Mouse (Mus musculus): Measurements from ENCODE around the gene Pex11a. TPM values are rescaled to one million over a fixed set of nuclear protein-coding genes. Genes with fewer than 3 reads are reported as not detected.
"Not testable (repeated sequence)": the region's sequence is repeated elsewhere in the genome, so short reads cannot be mapped to it uniquely, and the experiment has no call there.

Pex11a gene
- 4.9 and 5.6 TPM in 2 replicates for total RNA-seq (2017)

GRCm38 (mm10) chr7:79742659-79743536 lies at the start of gene Pex11a, which contains the start of gene Wdr93:
Gene Pex11a, minus strand, starts transcription at chr7:79743131.
Gene Wdr93, plus strand, starts transcription at chr7:79743163.
- peak; percentile 81 to 94 for ATAC-seq (replicated peaks in 1 of 2; ENCODE audit: insufficient read depth in 1 of 2, low FRiP score in 2 of 2, low TSS enrichment in 1 of 2, low read depth in 1 of 2, poor library complexity in 2 of 2, severe bottlenecking in 2 of 2)

GRCm38 (mm10) chr7:79789812-79790211 lies 46.9 kb upstream of the Pex11a start:
- not testable (repeated sequence) for ATAC-seq (replicated peaks in 1 of 2; ENCODE audit: insufficient read depth in 1 of 2, low FRiP score in 2 of 2, low TSS enrichment in 1 of 2, low read depth in 1 of 2, poor library complexity in 2 of 2, severe bottlenecking in 2 of 2)

- ATAC-seq (replicated peaks in 1 of 2; ENCODE audit: insufficient read depth in 1 of 2, low FRiP score in 2 of 2, low TSS enrichment in 1 of 2, low read depth in 1 of 2, poor library complexity in 2 of 2, severe bottlenecking in 2 of 2): peak; percentile 55 to 74
These were observed 43.4 kb upstream of the Pex11a start for GRCm38 (mm10) chr7:79786295-79786694.

DNA sequence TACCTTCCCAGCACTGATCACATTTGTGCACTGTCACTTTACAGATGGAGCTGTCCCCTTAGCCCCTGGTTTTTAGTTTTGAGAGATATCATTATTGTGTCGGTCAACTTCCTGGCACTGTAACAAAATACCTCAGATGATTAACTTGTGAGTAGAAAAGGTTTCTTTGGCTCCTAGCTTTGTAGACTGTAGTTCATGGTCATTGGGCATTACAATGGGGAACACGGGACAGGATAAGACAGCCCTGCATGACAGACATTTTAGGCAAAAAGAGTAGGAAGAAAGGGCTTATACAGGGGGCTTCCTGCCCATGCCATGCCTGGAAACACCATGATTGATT lies 39.6 kb upstream of the Pex11a start:
- ATAC-seq (replicated peaks in 1 of 2; ENCODE audit: insufficient read depth in 1 of 2, low FRiP score in 2 of 2, low TSS enrichment in 1 of 2, low read depth in 1 of 2, poor library complexity in 2 of 2, severe bottlenecking in 2 of 2): no peak

DNA sequence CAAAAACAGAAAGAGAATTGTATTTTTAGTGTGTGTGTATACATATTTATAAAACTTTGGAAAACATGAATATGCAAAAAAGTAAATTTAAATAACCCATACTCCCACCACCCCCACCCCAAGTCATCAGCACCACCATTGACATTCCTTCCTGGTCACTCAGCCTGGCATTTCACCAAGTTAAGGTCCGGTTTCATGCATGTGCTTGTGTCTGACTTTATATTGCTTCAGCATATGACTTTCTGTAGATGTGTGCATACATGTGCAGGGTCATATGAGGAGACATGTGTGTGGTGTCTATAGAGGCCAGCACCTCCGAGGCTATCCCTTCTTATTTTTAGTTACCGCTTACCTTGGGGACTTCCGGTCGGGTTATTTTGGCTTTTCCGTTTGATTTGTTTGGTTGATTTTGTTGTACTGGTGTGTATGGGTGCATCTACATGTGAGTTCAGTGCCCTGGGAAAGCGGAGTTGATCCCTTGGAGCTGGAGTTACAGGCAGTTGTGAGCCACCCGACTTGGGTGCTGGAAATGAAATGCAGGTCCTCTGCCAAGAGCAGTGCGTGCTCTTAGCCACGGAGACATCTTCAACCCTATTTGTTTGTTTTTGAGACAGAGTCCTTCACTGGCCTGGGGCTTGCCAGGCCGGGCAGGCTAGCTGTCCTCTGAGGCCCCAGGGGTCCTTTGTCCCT lies 39.0 kb upstream of the Pex11a start:
- no peak for ATAC-seq (replicated peaks in 1 of 2; ENCODE audit: insufficient read depth in 1 of 2, low FRiP score in 2 of 2, low TSS enrichment in 1 of 2, low read depth in 1 of 2, poor library complexity in 2 of 2, severe bottlenecking in 2 of 2)

DNA sequence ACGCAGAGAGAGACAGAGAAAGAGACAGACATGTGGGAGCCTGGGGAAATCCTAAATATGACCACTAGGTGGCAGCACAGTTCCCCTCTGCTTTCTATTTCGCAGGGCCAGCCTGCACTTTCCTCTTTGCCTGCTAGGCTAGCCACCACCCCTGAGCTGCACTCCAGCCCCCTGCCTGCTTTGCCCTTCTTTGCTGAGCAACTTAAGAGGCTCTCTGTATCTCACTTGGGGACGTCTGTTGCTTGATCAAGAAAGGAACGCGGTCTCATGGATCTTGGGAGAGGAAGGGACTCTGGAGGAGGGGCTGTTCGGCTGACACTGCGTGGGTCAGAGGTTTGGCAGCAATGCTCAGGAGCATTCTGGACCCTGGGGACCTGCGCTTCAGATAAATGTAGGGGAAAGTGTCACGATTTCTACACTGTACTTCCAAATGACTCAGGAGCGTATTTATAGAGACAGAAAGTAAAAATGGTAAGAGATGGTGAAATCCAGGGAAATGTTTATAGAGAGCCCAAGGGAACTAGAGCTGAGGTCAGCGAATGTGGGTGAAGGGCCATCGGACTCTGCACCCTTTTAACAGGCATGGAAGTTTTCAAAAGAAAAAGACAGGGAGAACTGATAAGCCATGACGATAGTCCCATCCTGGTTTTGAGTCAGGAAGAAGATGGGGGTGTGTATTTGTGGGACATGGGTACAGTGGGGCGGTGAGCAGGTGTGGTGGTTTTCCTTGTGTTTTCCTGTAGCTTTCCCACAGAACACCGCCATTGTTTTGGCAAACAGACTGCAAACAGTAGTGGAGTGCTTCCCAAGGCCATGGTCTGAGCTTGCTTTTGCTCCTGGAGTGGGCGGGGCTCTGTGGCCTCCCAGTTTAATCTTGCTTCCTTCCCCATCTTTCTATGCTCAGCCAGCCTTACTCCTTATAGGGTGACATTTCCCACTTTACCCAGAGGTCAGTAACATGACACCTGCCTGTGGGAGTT lies 38.0 kb upstream of the Pex11a start:
- ATAC-seq (replicated peaks in 1 of 2; ENCODE audit: insufficient read depth in 1 of 2, low FRiP score in 2 of 2, low TSS enrichment in 1 of 2, low read depth in 1 of 2, poor library complexity in 2 of 2, severe bottlenecking in 2 of 2): peak; percentile 91 to 94

DNA sequence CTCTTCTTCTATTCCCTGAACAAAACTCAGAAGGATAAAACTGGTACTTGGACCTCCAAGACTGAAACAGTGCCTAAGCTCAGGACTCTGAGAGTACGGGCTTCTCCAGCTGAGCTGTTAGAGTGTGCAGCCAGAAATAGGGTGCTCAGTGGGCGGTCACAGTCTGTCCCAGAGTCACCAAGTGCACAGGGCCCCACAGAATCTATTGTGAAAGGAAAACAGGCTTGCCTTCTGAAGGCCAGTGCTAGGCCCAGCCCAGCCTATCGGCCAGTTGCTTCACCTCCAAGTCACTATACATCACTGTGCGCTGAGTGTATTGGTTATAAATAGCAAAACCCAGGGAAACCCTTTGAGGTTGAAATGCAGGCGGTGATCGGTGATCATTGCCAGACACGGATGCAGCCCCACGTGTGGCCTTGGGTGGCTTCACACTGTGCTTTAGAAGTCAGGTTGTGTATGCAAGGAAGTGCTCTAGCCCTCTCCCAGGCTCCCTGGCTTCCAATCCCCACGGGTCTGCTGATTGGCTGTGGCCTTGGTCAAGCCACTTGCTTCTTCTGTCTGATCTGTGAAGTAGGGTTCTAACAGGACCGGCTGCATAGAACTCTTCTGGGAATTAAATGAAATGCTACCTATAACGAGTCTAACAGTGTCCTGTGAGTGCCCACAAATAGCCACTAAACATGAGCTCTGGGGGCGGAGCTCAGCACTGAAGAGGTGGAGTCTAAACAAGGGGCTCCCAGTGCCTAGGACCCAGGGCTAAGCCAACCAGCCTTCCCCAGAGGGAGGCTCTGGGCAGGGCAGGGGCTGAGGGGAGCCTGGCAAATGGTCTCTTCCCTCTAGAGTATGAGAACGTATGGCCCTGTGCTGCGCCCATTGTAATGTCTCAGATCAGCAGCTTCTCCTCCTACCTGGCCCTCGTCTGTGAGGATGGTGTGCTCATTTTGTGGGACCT lies 28.9 kb upstream of the Pex11a start:
- ATAC-seq (replicated peaks in 1 of 2; ENCODE audit: insufficient read depth in 1 of 2, low FRiP score in 2 of 2, low TSS enrichment in 1 of 2, low read depth in 1 of 2, poor library complexity in 2 of 2, severe bottlenecking in 2 of 2): no peak

DNA sequence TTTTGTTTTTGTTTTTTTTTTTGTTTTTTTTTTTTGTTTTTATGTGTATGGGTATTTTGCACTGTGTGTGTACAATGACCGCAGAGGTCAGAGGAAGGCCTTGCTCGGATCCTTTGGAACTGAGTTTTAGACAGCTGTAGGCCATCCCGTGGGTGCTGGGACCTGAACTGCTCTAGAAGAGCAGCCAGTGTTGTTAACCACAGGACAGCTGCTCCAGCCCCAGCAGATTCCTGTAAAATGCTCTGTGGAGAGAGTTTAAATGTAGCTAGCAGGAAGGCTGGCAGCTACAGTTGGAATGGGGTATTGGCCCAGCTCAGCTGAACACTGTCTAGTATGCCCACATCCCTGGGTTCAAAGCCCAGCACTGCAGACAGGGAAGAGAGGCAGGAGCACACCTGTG lies 26.7 kb upstream of the Pex11a start:
- no peak for ATAC-seq (replicated peaks in 1 of 2; ENCODE audit: insufficient read depth in 1 of 2, low FRiP score in 2 of 2, low TSS enrichment in 1 of 2, low read depth in 1 of 2, poor library complexity in 2 of 2, severe bottlenecking in 2 of 2)

- ATAC-seq (replicated peaks in 1 of 2; ENCODE audit: insufficient read depth in 1 of 2, low FRiP score in 2 of 2, low TSS enrichment in 1 of 2, low read depth in 1 of 2, poor library complexity in 2 of 2, severe bottlenecking in 2 of 2): no peak
These were observed 23.1 kb upstream of the Pex11a start for GRCm38 (mm10) chr7:79765991-79766390.

DNA sequence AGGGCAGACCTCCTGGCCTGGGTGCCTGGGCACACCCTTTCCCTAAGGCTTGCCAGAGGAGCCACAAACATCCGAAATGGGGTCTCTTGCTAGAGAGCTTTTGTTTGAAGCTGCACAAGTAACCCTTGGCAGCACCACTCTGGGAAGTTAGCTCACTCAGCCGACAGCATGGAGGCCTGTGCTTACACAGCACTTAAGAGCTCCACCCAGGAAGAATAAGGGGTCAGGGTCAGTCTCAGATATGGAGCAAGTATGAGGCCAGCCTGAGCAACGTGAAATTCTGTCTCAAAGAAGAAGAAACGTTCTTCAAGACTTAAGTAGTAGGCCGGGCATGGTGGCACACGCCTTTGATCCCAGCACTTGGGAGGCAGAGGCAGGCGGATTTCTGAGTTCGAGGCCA lies 19.2 kb upstream of the Pex11a start:
- ATAC-seq (replicated peaks in 1 of 2; ENCODE audit: insufficient read depth in 1 of 2, low FRiP score in 2 of 2, low TSS enrichment in 1 of 2, low read depth in 1 of 2, poor library complexity in 2 of 2, severe bottlenecking in 2 of 2): no peak

GRCm38 (mm10) chr7:79761124-79761876 lies 18.4 kb upstream of the Pex11a start:
- ATAC-seq (replicated peaks in 1 of 2; ENCODE audit: insufficient read depth in 1 of 2, low FRiP score in 2 of 2, low TSS enrichment in 1 of 2, low read depth in 1 of 2, poor library complexity in 2 of 2, severe bottlenecking in 2 of 2): no peak

GRCm38 (mm10) chr7:79759766-79760165 lies 16.8 kb upstream of the Pex11a start:
- ATAC-seq (replicated peaks in 1 of 2; ENCODE audit: insufficient read depth in 1 of 2, low FRiP score in 2 of 2, low TSS enrichment in 1 of 2, low read depth in 1 of 2, poor library complexity in 2 of 2, severe bottlenecking in 2 of 2): no peak

DNA sequence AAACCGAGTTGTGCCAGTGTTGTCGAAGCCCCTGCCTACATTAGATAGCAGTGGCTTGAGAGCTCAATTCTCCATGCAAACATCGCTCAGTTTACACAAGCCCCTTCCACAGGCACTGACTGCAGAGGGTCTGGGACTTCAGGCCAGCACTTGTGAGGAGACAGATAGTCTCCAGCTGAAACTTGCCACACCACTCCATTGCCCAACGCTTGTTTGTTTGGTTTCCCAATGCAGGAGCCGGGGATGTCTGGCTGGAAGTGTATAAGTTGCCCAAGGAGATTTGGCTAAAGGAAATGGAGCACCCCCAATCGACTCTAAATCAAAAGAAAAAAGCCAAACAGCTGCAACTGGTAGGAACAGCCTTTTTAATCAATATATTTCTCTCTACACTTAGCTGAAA lies 15.2 kb upstream of the Pex11a start:
- ATAC-seq (replicated peaks in 1 of 2; ENCODE audit: insufficient read depth in 1 of 2, low FRiP score in 2 of 2, low TSS enrichment in 1 of 2, low read depth in 1 of 2, poor library complexity in 2 of 2, severe bottlenecking in 2 of 2): no peak

- no peak for ATAC-seq (replicated peaks in 1 of 2; ENCODE audit: insufficient read depth in 1 of 2, low FRiP score in 2 of 2, low TSS enrichment in 1 of 2, low read depth in 1 of 2, poor library complexity in 2 of 2, severe bottlenecking in 2 of 2)
These were observed 13.4 kb upstream of the Pex11a start for GRCm38 (mm10) chr7:79756334-79756733.

DNA sequence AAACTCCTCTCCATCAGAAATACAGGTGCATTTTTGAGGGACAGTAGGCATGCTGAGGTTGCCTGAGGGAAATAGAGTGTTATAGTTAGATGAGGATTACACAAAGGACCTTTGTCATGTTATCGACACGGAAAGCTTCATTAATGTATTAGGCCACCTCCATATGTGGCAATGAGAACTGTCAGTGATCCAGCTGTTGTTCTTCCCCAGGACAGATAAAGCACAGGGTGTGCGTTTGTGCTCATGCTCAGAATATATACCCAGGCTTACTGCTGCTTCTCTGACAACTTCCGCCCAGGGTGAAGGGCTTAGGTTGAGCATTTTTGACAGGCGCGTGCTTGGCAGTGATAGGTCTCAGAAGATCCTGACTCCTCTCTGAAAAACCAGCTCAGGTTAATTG lies 6.6 kb upstream of the Pex11a start:
- ATAC-seq (replicated peaks in 1 of 2; ENCODE audit: insufficient read depth in 1 of 2, low FRiP score in 2 of 2, low TSS enrichment in 1 of 2, low read depth in 1 of 2, poor library complexity in 2 of 2, severe bottlenecking in 2 of 2): no peak

DNA sequence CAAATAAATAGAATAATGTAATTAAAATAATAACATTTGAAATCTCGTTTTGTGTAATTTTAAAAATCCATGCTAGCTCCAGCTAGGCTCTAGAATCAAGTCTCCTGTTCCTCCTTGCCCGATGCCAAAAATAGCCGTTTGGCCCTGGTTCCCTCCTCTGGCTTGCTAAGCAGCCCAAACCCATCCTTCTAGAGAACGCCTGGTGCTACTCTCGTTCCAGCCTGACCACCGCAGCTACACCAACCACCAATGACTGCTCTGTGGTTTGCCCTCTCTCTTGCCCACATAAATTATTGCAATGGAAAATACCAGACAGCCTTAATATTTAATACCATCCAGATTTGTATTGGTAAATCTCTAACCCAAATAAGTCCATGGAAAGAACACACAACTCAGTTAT lies 4.7 kb upstream of the Pex11a start:
- no peak for ATAC-seq (replicated peaks in 1 of 2; ENCODE audit: insufficient read depth in 1 of 2, low FRiP score in 2 of 2, low TSS enrichment in 1 of 2, low read depth in 1 of 2, poor library complexity in 2 of 2, severe bottlenecking in 2 of 2)

Measured in hematopoietic stem cell, adult 5-6 weeks (primary cell).